Mouse (Mus musculus): Measurements from ENCODE around the gene Etfbkmt. TPM values are rescaled to one million over a fixed set of nuclear protein-coding genes. Genes with fewer than 3 reads are reported as not detected.

Etfbkmt gene
- polyA plus RNA-seq, 1 experiment, result 5.3 TPM

DNA sequence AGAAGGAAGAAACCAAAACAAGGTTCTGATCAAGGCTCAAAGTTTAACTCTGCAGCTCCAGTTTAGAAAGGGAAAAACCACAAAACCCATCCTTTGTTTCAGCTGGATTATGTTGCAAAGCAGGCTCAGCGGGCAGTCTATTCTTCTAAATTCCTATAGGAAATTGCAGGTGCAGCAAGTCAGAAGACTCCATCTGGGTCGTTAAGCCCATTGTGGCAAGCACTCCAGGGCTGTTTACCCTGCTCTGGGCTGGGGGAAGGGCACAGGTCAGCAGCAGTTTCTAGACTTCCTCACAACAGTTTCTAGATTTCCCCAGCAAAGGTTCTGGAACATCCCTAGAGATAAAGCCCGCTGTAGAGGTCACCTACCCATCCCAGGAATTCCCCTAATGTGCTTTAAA is 8.5 kb upstream of the Etfbkmt start:
- TF ChIP-seq CTCF (IDR thresholded peaks at IDR 0.05; ENCODE audit: extremely low read depth, insufficient read depth, low read length) (no peak), POLR2A (IDR thresholded peaks at IDR 0.05; ENCODE audit: extremely low read depth, insufficient read depth, low read length) (no peak)
- Histone ChIP-seq H3K4me3 (ENCODE audit: insufficient read depth, low read length) (no peak overlapping the region), H3K4me1 (ENCODE audit: control insufficient read depth, insufficient read depth, low read length) (no peaks in the 10 kb centered on the region), H3K27ac (ENCODE audit: insufficient read depth, low read length) (no peak overlapping the region)

- Histone ChIP-seq H3K4me3 (ENCODE audit: insufficient read depth, low read length) (no peak overlapping the region), H3K4me1 (ENCODE audit: control insufficient read depth, insufficient read depth, low read length) (no peaks in the 10 kb centered on the region), H3K27ac (ENCODE audit: insufficient read depth, low read length) (no peak overlapping the region)
- no peak for TF ChIP-seq POLR2A (IDR thresholded peaks at IDR 0.05; ENCODE audit: extremely low read depth, insufficient read depth, low read length)
- peak; percentile 63 for TF ChIP-seq CTCF (IDR thresholded peaks at IDR 0.05; ENCODE audit: extremely low read depth, insufficient read depth, low read length)
Observed at GRCm38 (mm10) chr6:149132311-149133077, 7.2 kb upstream of the Etfbkmt start.

DNA sequence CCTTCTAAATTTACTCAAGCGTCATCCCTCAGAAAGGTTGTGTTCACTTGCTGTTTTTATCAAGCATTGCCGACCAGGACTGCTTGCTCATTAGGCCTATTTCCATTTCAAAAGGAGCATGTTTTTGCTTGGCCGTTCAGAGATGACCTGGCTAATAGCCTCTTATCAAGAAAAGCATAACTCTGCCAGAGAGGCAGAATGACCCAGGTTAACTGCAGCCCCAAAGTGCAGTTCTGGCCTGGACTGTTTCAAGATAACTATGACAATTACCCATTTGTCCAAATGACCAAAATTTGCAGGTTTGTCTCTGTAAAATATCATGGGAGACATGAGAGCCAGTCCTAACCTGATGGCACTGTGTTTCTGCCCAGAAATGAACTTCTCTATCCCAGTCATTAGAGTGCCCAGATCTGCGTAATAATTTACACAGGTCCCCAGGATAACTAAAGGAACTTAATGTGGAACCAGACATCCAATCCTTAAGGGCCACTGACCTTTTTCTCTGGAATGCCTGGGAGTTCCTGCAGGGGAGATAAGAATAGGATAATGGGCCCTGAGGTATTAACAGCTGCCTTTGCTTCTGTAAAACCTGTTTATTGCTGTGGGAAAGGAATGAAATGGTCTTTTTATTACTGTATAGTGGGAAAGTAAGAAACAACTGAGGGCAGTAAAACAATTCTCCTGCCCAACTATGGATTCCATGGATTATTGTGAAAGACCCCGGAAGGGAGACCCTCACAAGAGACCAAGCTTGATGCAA is 5.1 kb upstream of the Etfbkmt start:
- H3K27ac ChIP-seq (ENCODE audit: insufficient read depth, low read length), result no peak overlapping the region
- no peak overlapping the region for H3K4me3 ChIP-seq (ENCODE audit: insufficient read depth, low read length)
- H3K4me1 ChIP-seq (ENCODE audit: control insufficient read depth, insufficient read depth, low read length), result no peaks in the 10 kb centered on the region
- no peak for TF ChIP-seq CTCF (IDR thresholded peaks at IDR 0.05; ENCODE audit: extremely low read depth, insufficient read depth, low read length)
- no peak for TF ChIP-seq POLR2A (IDR thresholded peaks at IDR 0.05; ENCODE audit: extremely low read depth, insufficient read depth, low read length)

- H3K4me3 ChIP-seq (ENCODE audit: insufficient read depth, low read length), result no peak overlapping the region
- TF ChIP-seq CTCF (IDR thresholded peaks at IDR 0.05; ENCODE audit: extremely low read depth, insufficient read depth, low read length) (no peak), POLR2A (IDR thresholded peaks at IDR 0.05; ENCODE audit: extremely low read depth, insufficient read depth, low read length) (no peak)
- no peaks in the 10 kb centered on the region for H3K4me1 ChIP-seq (ENCODE audit: control insufficient read depth, insufficient read depth, low read length)
- H3K27ac ChIP-seq (ENCODE audit: insufficient read depth, low read length), result no peak overlapping the region
Observed at GRCm38 (mm10) chr6:149135631-149136030, 4.0 kb upstream of the Etfbkmt start.

DNA sequence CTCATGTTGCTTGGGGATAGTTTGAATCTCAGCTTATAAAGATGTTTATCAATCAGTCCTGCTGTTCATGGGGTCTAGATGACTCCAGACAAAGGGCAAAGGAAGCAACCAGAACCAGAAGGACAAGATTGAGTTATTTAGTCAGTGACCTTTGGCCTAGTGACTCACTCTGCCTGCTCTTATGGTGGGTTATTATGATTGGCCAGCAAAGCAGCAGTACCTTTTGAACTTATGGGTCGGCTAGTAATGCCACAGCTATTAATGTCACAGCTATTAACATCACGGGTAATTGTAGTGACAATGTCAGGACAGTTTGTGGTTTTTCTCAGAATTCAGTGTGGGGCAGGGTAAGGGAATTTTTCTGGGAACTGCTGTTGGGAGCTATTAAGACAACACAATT is 1.7 kb upstream of the Etfbkmt start:
- TF ChIP-seq CTCF (IDR thresholded peaks at IDR 0.05; ENCODE audit: extremely low read depth, insufficient read depth, low read length), result no peak
- TF ChIP-seq POLR2A (IDR thresholded peaks at IDR 0.05; ENCODE audit: extremely low read depth, insufficient read depth, low read length), result no peak
- Histone ChIP-seq H3K4me3 (ENCODE audit: insufficient read depth, low read length) (no peak overlapping the region), H3K27ac (ENCODE audit: insufficient read depth, low read length) (no peak overlapping the region), H3K4me1 (ENCODE audit: control insufficient read depth, insufficient read depth, low read length) (peaks cover 2% of the 10 kb centered on the region; the same call in 1 of the 2 replicates)

DNA sequence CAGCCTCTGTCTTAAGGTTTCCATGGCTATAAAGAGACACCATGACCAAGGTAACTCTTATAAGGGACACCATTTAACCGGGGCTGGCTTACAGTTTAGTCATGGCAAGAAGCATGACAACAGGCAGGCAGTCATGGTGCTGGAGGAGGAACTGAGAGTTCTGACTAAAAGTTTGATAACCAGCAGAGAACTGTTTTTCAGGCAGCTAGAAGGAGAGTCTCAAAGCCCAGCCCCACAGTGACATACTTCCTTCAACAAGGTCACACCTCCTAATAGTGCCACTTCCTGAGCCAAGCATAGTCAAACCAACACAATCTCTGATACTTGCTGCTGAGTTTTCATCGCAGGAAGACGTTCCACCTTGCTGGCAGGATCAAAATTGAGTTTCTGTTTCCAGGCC is 638 bp upstream of the Etfbkmt start:
- no peak for TF ChIP-seq POLR2A (IDR thresholded peaks at IDR 0.05; ENCODE audit: extremely low read depth, insufficient read depth, low read length)
- no peak for TF ChIP-seq CTCF (IDR thresholded peaks at IDR 0.05; ENCODE audit: extremely low read depth, insufficient read depth, low read length)

GRCm38 (mm10) chr6:149141393-149142173 is 1.9 kb downstream of the Etfbkmt start:
- peak overlapping the region; percentile 59 for H3K4me3 ChIP-seq (ENCODE audit: insufficient read depth, low read length)
- peaks cover 2% of the 10 kb centered on the region; the same call in 1 of the 2 replicates for H3K4me1 ChIP-seq (ENCODE audit: control insufficient read depth, insufficient read depth, low read length)
- H3K27ac ChIP-seq (ENCODE audit: insufficient read depth, low read length), result no peak overlapping the region
- TF ChIP-seq CTCF (IDR thresholded peaks at IDR 0.05; ENCODE audit: extremely low read depth, insufficient read depth, low read length), result no peak
- no peak; the same call in 1 of the 2 replicates for TF ChIP-seq POLR2A (IDR thresholded peaks at IDR 0.05; ENCODE audit: extremely low read depth, insufficient read depth, low read length)

More for the DNA sequence above, 638 bp upstream of the Etfbkmt start:
- Histone ChIP-seq H3K27ac (ENCODE audit: insufficient read depth, low read length) (no peak overlapping the region), H3K4me1 (ENCODE audit: control insufficient read depth, insufficient read depth, low read length) (peaks cover 2% of the 10 kb centered on the region; the same call in 1 of the 2 replicates), H3K4me3 (ENCODE audit: insufficient read depth, low read length) (no peak overlapping the region)

- no peak for TF ChIP-seq POLR2A (IDR thresholded peaks at IDR 0.05; ENCODE audit: extremely low read depth, insufficient read depth, low read length)
- no peak for TF ChIP-seq CTCF (IDR thresholded peaks at IDR 0.05; ENCODE audit: extremely low read depth, insufficient read depth, low read length)
- Histone ChIP-seq H3K4me3 (ENCODE audit: insufficient read depth, low read length) (no peak overlapping the region), H3K4me1 (ENCODE audit: control insufficient read depth, insufficient read depth, low read length) (peaks cover 2% of the 10 kb centered on the region; the same call in 1 of the 2 replicates), H3K27ac (ENCODE audit: insufficient read depth, low read length) (no peak overlapping the region)
Observed at GRCm38 (mm10) chr6:149145143-149145542, 5.5 kb downstream of the Etfbkmt start.
